Mouse (Mus musculus): ENCODE measurements around the gene Cfap299.

DNA sequence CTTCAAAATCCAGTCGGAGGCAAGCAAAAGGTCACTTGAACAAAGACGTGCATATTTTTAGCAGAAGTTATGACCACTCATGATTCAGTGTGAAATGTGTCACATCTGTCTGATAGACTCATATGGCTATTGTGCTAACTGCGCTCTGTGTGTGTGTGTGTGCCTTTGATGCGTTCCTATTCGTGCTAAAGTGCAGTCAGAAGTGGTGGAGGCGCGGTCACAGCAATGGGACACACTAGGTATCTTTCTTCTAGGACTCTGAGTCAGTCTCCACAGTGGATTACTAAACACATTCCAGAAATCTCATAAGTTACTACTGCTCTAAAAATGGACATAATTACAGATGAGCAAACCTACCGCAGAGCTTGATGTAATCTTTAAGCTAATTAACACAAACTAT, 38.5 kb upstream of the Cfap299 start:
- TF ChIP-seq CTCF (IDR thresholded peaks at IDR 0.05; ENCODE audit: control insufficient read depth, insufficient read depth, low read length) (no peak), POLR2A (IDR thresholded peaks at IDR 0.05; ENCODE audit: borderline replicate concordance, control insufficient read depth, low read depth, low read length) (no peak)
